Mouse (Mus musculus) spleen, adult 12 weeks (tissue): Measurements from ENCODE around the gene Olfr1328.
"Not testable (repeated sequence)": the region's sequence is repeated elsewhere in the genome, so short reads cannot be mapped to it uniquely, and the experiment has no call there.

Experiments
- DNase-seq: peaks from one replicate; pipeline ENCODE4 v3.0.0; 2022; ENCODE audit warnings: low spot score

The Olfr1328 gene

GRCm38 (mm10) chr4:118938512-118938911 is at the start of gene Olfr1328:
Gene Olfr1328 (minus strand): TSS chr4:118938612.
- no peak for DNase-seq

GRCm38 (mm10) chr4:118985291-118985690 is 46.9 kb upstream of the Olfr1328 start:
- DNase-seq = no peak

GRCm38 (mm10) chr4:118973281-118973680 is 34.9 kb upstream of the Olfr1328 start:
- DNase-seq = no peak

- no peak for DNase-seq
Measured at GRCm38 (mm10) chr4:118967711-118968110, 29.3 kb upstream of the Olfr1328 start.

GRCm38 (mm10) chr4:118961141-118961628 is 22.8 kb upstream of the Olfr1328 start, which contains the start of gene Lao1:
Gene Lao1 (plus strand): TSS chr4:118961578.
- DNase-seq = no peak

- no peak for DNase-seq
Measured at GRCm38 (mm10) chr4:118958812-118959211, 20.4 kb upstream of the Olfr1328 start.

- DNase-seq = not testable (repeated sequence)
Measured at GRCm38 (mm10) chr4:118931326-118931725, 7.1 kb downstream of the Olfr1328 start.

GRCm38 (mm10) chr4:118917365-118917764 is 21.0 kb downstream of the Olfr1328 start, which contains the start of gene Olfr1329:
Gene Olfr1329 (minus strand): TSS chr4:118917465.
- not testable (repeated sequence) for DNase-seq

- no peak for DNase-seq
Measured at GRCm38 (mm10) chr4:118901981-118902380, 36.4 kb downstream of the Olfr1328 start.

GRCm38 (mm10) chr4:118888297-118888696 is 50.1 kb downstream of the Olfr1328 start, which contains the start of gene Olfr1330:
Gene Olfr1330 (plus strand): TSS chr4:118888597.
- no peak for DNase-seq
